Mouse (Mus musculus): ENCODE measurements at regions not wholly inside any gene's neighbourhood (a gene's known extent, or its start where the extent isn't known, plus 50 kb on each side); places are given as distances from the start of the nearest gene placed in this dataset.

DNA sequence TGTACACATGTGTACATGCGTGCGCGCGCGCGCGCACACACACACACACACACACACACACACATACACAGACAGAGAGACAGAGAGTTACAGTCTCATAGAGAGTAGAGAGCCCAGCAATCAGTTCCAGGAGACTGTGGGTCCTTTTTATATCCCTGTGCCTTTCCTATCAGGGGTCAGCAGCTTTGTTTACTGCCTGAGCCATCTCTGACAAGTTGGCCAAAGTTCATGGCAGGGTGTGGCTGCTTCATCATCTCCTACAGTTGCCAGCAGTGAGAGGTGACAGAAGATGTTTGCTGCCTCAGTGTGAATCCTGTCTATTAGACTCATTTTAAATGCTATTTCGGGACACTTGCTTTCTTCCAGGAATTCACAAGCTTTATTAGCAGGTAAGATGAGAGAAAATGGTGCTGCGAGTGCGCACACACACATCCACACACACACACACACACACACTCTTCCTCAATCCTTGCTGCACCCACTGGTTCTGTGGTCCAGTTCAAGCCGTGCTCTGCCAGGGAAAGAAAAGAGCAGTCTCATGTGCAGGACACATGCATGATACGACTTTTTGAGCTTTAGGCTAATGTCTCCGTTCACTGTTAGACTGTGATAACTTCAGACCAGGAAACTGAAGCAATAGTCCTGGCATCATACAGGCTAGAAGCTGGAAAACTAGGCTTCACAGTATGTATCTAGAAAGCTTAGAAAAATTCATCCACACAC lies 234.9 kb upstream of the Map3k1 start:
- no peak overlapping the region for H3K4me3 ChIP-seq (ENCODE audit: insufficient read depth, low read length)
- no peak for TF ChIP-seq CTCF (IDR thresholded peaks at IDR 0.05; ENCODE audit: low read depth, low read length)
- no peak for TF ChIP-seq POLR2A (IDR thresholded peaks at IDR 0.05; ENCODE audit: borderline replicate concordance, low read depth, low read length)
- H3K4me1 ChIP-seq (ENCODE audit: control insufficient read depth, insufficient read depth, low read length), result no peaks in the 10 kb centered on the region
- H3K27ac ChIP-seq (ENCODE audit: insufficient read depth, low read depth, low read length), result no peak overlapping the region

GRCm38 (mm10) chr13:112044372-112044771 lies 235.6 kb upstream of the Map3k1 start:
- H3K4me1 ChIP-seq (ENCODE audit: control insufficient read depth, insufficient read depth, low read length), result no peaks in the 10 kb centered on the region
- H3K4me3 ChIP-seq (ENCODE audit: insufficient read depth, low read length), result no peak overlapping the region
- H3K27ac ChIP-seq (ENCODE audit: insufficient read depth, low read depth, low read length), result no peak overlapping the region
- TF ChIP-seq POLR2A (IDR thresholded peaks at IDR 0.05; ENCODE audit: borderline replicate concordance, low read depth, low read length) (no peak), CTCF (IDR thresholded peaks at IDR 0.05; ENCODE audit: low read depth, low read length) (no peak)

- H3K4me1 ChIP-seq (ENCODE audit: control insufficient read depth, insufficient read depth, low read length), result no peaks in the 10 kb centered on the region
- no peak overlapping the region for H3K27ac ChIP-seq (ENCODE audit: insufficient read depth, low read depth, low read length)
- TF ChIP-seq CTCF (IDR thresholded peaks at IDR 0.05; ENCODE audit: low read depth, low read length) (no peak), POLR2A (IDR thresholded peaks at IDR 0.05; ENCODE audit: borderline replicate concordance, low read depth, low read length) (no peak)
- no peak overlapping the region for H3K4me3 ChIP-seq (ENCODE audit: insufficient read depth, low read length)
Measured at GRCm38 (mm10) chr13:112046247-112047211, 237.7 kb upstream of the Map3k1 start.

DNA sequence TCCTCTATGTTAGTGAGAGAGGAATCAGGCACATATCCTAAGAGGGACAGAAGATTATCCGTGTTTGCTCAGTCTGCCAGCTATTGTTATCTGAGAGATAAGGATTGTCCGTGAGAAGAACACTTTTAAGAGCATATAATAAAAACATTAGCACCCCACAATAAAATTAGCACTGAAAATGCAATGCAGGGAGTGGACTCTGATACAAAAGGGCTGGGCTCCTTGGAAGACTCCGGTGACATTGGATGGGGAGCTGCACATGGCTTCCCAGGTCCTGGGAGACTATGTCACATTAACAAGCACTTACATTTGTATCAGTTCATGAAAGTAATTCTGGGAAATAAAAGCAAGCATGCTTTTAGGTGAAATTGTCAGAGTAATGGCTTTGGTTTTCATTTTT lies 238.6 kb upstream of the Map3k1 start:
- no peaks in the 10 kb centered on the region for H3K4me1 ChIP-seq (ENCODE audit: control insufficient read depth, insufficient read depth, low read length)
- no peak overlapping the region for H3K4me3 ChIP-seq (ENCODE audit: insufficient read depth, low read length)
- H3K27ac ChIP-seq (ENCODE audit: insufficient read depth, low read depth, low read length), result no peak overlapping the region
- TF ChIP-seq POLR2A (IDR thresholded peaks at IDR 0.05; ENCODE audit: borderline replicate concordance, low read depth, low read length), result no peak
- TF ChIP-seq CTCF (IDR thresholded peaks at IDR 0.05; ENCODE audit: low read depth, low read length), result no peak

DNA sequence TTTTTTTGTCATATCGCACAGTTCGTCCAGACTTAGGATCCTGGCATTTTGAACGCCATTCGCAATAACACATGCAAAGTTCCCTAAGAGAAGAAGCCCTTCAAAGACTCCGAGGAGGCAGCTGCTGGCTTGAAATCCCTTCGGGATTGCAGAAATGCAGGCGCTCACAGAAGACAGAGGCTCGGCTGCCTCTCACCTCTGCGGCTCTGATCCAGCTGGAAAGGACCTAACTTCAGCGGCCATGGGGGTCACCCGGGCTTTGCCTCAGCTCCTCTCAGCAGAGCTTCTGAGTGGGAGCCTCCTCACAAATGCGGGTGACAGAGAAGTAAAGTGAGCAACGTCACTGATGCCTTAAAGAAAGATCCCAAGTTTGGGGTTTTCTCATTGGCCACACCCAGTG lies 239.1 kb upstream of the Map3k1 start:
- Histone ChIP-seq H3K4me3 (ENCODE audit: insufficient read depth, low read length) (no peak overlapping the region), H3K4me1 (ENCODE audit: control insufficient read depth, insufficient read depth, low read length) (no peaks in the 10 kb centered on the region), H3K27ac (ENCODE audit: insufficient read depth, low read depth, low read length) (no peak overlapping the region)
- TF ChIP-seq CTCF (IDR thresholded peaks at IDR 0.05; ENCODE audit: low read depth, low read length), result no peak
- no peak for TF ChIP-seq POLR2A (IDR thresholded peaks at IDR 0.05; ENCODE audit: borderline replicate concordance, low read depth, low read length)

GRCm38 (mm10) chr13:112048327-112048726 lies 239.5 kb upstream of the Map3k1 start:
- Histone ChIP-seq H3K4me3 (ENCODE audit: insufficient read depth, low read length) (no peak overlapping the region), H3K27ac (ENCODE audit: insufficient read depth, low read depth, low read length) (no peak overlapping the region), H3K4me1 (ENCODE audit: control insufficient read depth, insufficient read depth, low read length) (no peaks in the 10 kb centered on the region)
- TF ChIP-seq CTCF (IDR thresholded peaks at IDR 0.05; ENCODE audit: low read depth, low read length) (no peak), POLR2A (IDR thresholded peaks at IDR 0.05; ENCODE audit: borderline replicate concordance, low read depth, low read length) (no peak)

- no peak overlapping the region for H3K27ac ChIP-seq (ENCODE audit: insufficient read depth, low read depth, low read length)
- H3K4me3 ChIP-seq (ENCODE audit: insufficient read depth, low read length), result no peak overlapping the region
- no peak for TF ChIP-seq CTCF (IDR thresholded peaks at IDR 0.05; ENCODE audit: low read depth, low read length)
- no peak for TF ChIP-seq POLR2A (IDR thresholded peaks at IDR 0.05; ENCODE audit: borderline replicate concordance, low read depth, low read length)
- H3K4me1 ChIP-seq (ENCODE audit: control insufficient read depth, insufficient read depth, low read length), result no peaks in the 10 kb centered on the region
Measured at GRCm38 (mm10) chr13:112050892-112051291, 237.4 kb upstream of the Ankrd55 start.

DNA sequence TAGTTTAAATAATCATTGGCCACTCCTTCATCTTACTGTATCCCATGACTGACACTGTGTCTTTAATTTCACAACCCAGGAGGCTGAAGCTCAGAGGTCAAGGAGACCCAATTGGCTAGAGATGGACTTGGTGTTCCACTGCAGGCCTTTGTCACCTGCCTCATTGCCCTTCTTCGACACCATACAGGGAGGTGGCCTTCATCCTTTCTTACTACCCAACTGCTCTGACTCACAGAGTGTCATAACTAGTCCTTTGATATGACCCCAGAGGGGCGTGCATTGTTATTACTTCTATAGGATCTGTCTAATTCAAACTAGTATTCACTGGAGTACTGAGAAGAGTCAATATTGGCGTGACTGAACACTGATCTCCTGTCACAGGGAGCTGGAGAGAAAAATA lies 236.2 kb upstream of the Ankrd55 start:
- H3K27ac ChIP-seq (ENCODE audit: insufficient read depth, low read depth, low read length), result no peak overlapping the region
- TF ChIP-seq POLR2A (IDR thresholded peaks at IDR 0.05; ENCODE audit: borderline replicate concordance, low read depth, low read length) (no peak), CTCF (IDR thresholded peaks at IDR 0.05; ENCODE audit: low read depth, low read length) (no peak)
- no peaks in the 10 kb centered on the region for H3K4me1 ChIP-seq (ENCODE audit: control insufficient read depth, insufficient read depth, low read length)
- no peak overlapping the region for H3K4me3 ChIP-seq (ENCODE audit: insufficient read depth, low read length)

DNA sequence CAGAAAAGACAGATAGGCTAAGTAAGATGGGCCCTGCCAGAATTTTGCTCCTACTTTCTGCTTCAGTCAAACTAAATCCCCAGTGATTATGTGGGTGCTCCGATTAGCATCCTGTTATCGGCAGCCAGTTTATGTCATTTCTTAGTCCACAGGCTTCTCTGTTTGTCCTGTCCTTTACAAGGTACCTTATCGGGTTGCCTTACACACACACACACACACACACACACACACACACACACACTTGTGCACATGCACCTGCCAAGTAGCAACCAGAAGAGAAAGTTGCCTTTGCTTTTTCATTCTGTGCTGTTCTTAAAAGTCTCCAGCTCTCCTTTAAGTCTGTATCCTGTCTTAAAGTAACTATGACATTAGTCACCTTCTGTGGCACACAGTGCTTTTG lies 235.8 kb upstream of the Ankrd55 start:
- Histone ChIP-seq H3K27ac (ENCODE audit: insufficient read depth, low read depth, low read length) (no peak overlapping the region), H3K4me3 (ENCODE audit: insufficient read depth, low read length) (no peak overlapping the region), H3K4me1 (ENCODE audit: control insufficient read depth, insufficient read depth, low read length) (no peaks in the 10 kb centered on the region)
- no peak for TF ChIP-seq CTCF (IDR thresholded peaks at IDR 0.05; ENCODE audit: low read depth, low read length)
- TF ChIP-seq POLR2A (IDR thresholded peaks at IDR 0.05; ENCODE audit: borderline replicate concordance, low read depth, low read length), result no peak

GRCm38 (mm10) chr13:112054879-112055371 lies 233.3 kb upstream of the Ankrd55 start:
- peaks cover 3% of the 10 kb centered on the region; the same call in 1 of the 2 replicates for H3K4me1 ChIP-seq (ENCODE audit: control insufficient read depth, insufficient read depth, low read length)
- TF ChIP-seq POLR2A (IDR thresholded peaks at IDR 0.05; ENCODE audit: borderline replicate concordance, low read depth, low read length) (no peak), CTCF (IDR thresholded peaks at IDR 0.05; ENCODE audit: low read depth, low read length) (no peak)
- H3K4me3 ChIP-seq (ENCODE audit: insufficient read depth, low read length), result no peak overlapping the region
- no peak overlapping the region for H3K27ac ChIP-seq (ENCODE audit: insufficient read depth, low read depth, low read length)
